Mouse (Mus musculus) hindbrain, embryonic 14.5 days (tissue): ENCODE measurements around the gene Sptan1. TPM values are rescaled to one million over a fixed set of nuclear protein-coding genes. Genes with fewer than 3 reads are reported as not detected.
A peak's percentile ranks its signal among the peaks of the same experiment; 100 is the strongest.

Experiments used
- ATAC-seq: fragments of 200-750 bp; cut with Nextera tagmentation; 2 replicates; pipeline ENCODE4 v1.8.0; 2017; ENCODE audit warnings: moderate number of reproducible peaks, mild to moderate bottlenecking, moderate TSS enrichment, moderate library complexity; ENCODE audit not compliant: low FRiP score
- DNase-seq: peaks from one replicate; pipeline ENCODE4 v3.0.0-alpha.2; 2015; ENCODE audit warnings: low spot score
- H3K27ac ChIP-seq: fragments of 300-500 bp; sonication (generic); 2 replicates; pipeline ENCODE4 v1.5.1; 2014; ENCODE audit warnings: mild to moderate bottlenecking, moderate library complexity
- H3K27me3 ChIP-seq: fragments of 300-500 bp; sonication (generic); 2 replicates; pipeline ENCODE4 v1.6.1; 2014; ENCODE audit warnings: mild to moderate bottlenecking, low read length, mixed read lengths; ENCODE audit not compliant: control insufficient read depth, insufficient read depth
- H3K36me3 ChIP-seq: fragments of 300-500 bp; sonication (generic); replicated peaks from 2 replicates; pipeline ENCODE4 v1.6.1; 2014; ENCODE audit not compliant: control insufficient read depth, insufficient read depth
- H3K4me1 ChIP-seq: fragments of 300-500 bp; sonication (generic); replicated peaks from 2 replicates; pipeline ENCODE4 v1.6.1; 2014; ENCODE audit warnings: antibody characterized with exemption, low read length, mixed read lengths; ENCODE audit not compliant: control insufficient read depth, insufficient read depth
- H3K4me2 ChIP-seq: fragments of 300-500 bp; sonication (generic); replicated peaks from 2 replicates; pipeline ENCODE4 v1.6.1; 2014; ENCODE audit warnings: mild to moderate bottlenecking, moderate library complexity
- H3K4me3 ChIP-seq: fragments of 300-500 bp; sonication (generic); replicated peaks from 2 replicates; pipeline ENCODE4 v1.5.1; 2014; ENCODE audit warnings: mild to moderate bottlenecking, low read length
- H3K9ac ChIP-seq: fragments of 300-500 bp; sonication (generic); 2 replicates; pipeline ENCODE4 v1.6.1; 2014
- H3K9me3 ChIP-seq: fragments of 300-500 bp; sonication (generic); 2 replicates; pipeline ENCODE4 v1.6.1; 2016; ENCODE audit warnings: low read length; ENCODE audit not compliant: control insufficient read depth
- WGBS: fragments of 180-500 bp; shearing (Covaris S2); extraction: QIAGEN DNeasy Blood & Tissue Kit; methylation state at CpG from one replicate; pipeline ENCODE4 v1.1.7; 2014; 5-methylcytosine and 5-hydroxymethylcytosine counted together
- polyA plus RNA-seq: library from polyadenylated mRNA; unstranded; fragments of >200 nt; fragmentation: Nextera tagmentation; extraction: Ambion mirVana; gene quantifications from 2 replicates; pipeline ENCODE4 v1.2.1, GENCODE M21; 2014

Gene Sptan1
- 344 and 368 TPM in 2 replicates for polyA plus RNA-seq

DNA sequence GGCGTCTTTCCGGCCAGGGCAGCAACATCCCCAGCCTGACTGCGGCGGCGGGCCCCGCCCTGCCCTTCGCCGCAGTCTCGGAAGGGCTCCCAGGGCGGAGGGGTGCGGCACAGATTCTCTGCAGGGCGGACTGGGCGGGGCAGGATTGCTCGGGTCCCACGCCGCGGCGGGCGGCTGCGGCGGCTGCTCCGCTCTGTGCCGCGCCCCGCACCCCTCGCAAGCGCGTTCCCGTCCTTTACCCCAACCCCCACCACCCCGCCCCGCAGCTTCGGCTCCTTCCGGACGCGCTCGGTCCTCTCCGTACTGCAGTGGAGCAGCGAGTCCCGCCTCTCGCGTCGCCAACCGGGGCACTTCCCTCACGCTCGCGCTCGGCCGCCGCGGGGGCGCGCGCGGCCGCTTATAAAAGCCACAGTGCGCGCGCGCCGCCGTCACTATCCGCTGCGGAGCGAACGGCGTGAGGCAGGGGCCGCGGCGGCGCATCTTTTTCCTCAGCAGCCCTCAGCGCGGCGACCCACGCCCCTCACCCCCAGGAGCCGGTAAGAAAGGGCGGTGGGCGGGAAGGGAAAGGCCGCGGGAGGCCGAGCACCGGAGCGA, at the start of gene Sptan1:
Gene Sptan1, plus strand, starts transcription at position 311 of the 594 bp plus-strand sequence.
- peak within 1 kb of the TSS; percentile 99 for H3K9ac ChIP-seq
- ATAC-seq (peak; percentile 99), DNase-seq (peak; percentile 97)
- no peaks in the 10 kb centered on the region for H3K27me3 ChIP-seq
- peak within 1 kb of the TSS; percentile 98 for H3K27ac ChIP-seq
- under 1% methylated on average over 74 of the region's 82 CpGs for WGBS
- peak within 1 kb of the TSS; percentile 72 for H3K4me2 ChIP-seq
- no peaks in the 10 kb centered on the region for H3K9me3 ChIP-seq
- H3K4me3 ChIP-seq: peak within 1 kb of the TSS; percentile 100
- peaks cover 26% of the 10 kb centered on the region for H3K36me3 ChIP-seq
- peaks cover 55% of the 10 kb centered on the region for H3K4me1 ChIP-seq

DNA sequence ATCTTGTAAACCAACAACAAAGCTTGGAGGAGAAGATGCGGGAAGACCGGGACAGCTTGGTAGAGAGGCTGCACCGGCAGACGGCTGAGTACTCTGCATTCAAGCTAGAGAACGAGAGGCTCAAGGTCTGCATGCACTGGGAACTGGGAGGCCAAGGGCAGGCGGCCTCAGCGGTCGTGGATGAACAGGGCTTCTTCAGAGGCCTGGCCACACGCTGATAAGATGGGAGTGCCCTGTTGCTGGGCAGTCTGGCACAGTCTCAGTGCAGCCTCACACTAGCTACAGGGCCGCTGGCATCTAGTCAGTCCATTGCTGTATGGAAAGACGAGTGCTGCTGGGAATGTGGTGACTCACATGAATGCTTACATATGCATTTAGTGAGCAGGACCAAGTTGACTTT, 47.7 kb upstream of the Sptan1 start:
- Histone ChIP-seq H3K4me1 (no peaks in the 10 kb centered on the region), H3K9me3 (no peaks in the 10 kb centered on the region), H3K9ac (no peak overlapping the region), H3K36me3 (peaks cover 94% of the 10 kb centered on the region), H3K27me3 (no peaks in the 10 kb centered on the region), H3K4me3 (no peak overlapping the region), H3K4me2 (no peak overlapping the region), H3K27ac (no peak overlapping the region)
- DNase-seq (no peak), ATAC-seq (no peak)
- 92% methylated on average over 11 of the region's 11 CpGs for WGBS

DNA sequence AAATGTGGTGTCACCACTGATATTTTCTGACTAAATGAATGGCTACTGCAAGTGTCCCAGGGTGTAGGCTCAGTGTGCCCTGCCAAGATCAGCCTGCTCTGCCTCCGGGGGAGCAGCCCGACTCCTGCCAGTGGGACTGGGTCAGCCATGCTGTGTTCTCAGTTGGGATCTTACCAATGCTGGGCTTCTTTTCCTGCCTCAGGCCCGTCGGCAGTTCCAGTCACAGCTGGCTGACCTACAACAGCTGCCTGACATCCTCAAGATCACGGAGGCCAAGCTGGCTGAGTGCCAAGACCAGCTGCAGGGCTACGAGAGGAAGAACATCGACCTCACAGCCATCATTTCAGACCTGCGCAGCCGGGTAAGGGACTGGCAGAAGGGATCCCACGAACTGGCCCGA, 43.3 kb upstream of the Sptan1 start:
- peaks cover 95% of the 10 kb centered on the region for H3K36me3 ChIP-seq
- H3K4me1 ChIP-seq: no peaks in the 10 kb centered on the region
- WGBS: 72% methylated on average over 11 of the region's 11 CpGs
- DNase-seq (no peak), ATAC-seq (no peak)
- H3K4me3 ChIP-seq: no peak overlapping the region
- no peak overlapping the region for H3K27ac ChIP-seq
- no peaks in the 10 kb centered on the region for H3K27me3 ChIP-seq
- no peaks in the 10 kb centered on the region for H3K9me3 ChIP-seq
- H3K4me2 ChIP-seq: no peak overlapping the region
- H3K9ac ChIP-seq: no peak overlapping the region

DNA sequence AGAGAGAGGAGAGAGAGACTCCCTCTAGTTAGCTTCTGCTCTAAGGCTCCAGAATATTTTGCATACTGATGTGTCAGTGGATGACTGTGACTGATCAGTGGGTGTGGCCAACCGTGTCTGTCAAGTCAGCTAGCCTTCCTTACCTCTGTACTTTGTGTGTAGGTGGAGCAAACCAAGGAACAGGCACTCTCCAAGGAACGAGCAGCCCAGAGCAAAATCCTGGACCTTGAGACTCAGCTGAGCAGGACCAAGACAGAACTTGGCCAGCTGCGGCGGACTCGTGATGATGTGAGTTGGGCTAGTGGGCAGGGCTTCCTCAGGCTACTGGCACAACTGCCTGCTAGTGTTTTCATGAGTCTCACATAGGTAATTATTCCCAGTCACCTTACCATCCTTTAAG, 38.8 kb upstream of the Sptan1 start:
- Histone ChIP-seq H3K36me3 (peaks cover 99% of the 10 kb centered on the region), H3K4me1 (no peaks in the 10 kb centered on the region), H3K9ac (no peak overlapping the region), H3K4me3 (no peak overlapping the region), H3K4me2 (no peak overlapping the region), H3K27me3 (no peaks in the 10 kb centered on the region), H3K9me3 (no peaks in the 10 kb centered on the region), H3K27ac (no peak overlapping the region)
- ATAC-seq (no peak), DNase-seq (no peak)
- 95% methylated on average over 5 of the region's 5 CpGs for WGBS

DNA sequence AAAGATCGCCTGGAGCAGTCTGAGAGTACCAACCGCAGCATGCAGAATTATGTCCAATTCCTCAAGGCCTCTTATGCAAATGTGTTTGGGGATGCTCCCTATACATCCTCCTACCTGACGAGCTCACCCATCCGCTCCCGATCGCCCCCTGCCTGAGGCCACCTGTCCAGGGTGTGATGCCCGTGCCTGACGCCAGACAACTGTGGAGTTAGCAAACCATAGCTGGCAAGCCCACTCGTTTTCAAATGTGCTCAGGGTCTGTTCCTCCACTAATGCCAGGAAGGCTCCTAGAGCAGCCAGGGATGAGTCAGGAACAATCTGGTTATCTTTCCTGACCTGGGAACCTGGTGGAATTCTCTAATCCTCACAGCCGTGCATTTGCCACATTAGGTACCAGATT, 34.9 kb upstream of the Sptan1 start:
- Histone ChIP-seq H3K36me3 (peaks cover 64% of the 10 kb centered on the region), H3K4me1 (no peaks in the 10 kb centered on the region; the same call in 1 of the 2 replicates), H3K27me3 (no peaks in the 10 kb centered on the region), H3K27ac (no peak overlapping the region), H3K9me3 (no peaks in the 10 kb centered on the region), H3K9ac (no peak overlapping the region), H3K4me3 (no peak overlapping the region), H3K4me2 (no peak overlapping the region)
- ATAC-seq (no peak), DNase-seq (no peak)
- WGBS: 92% methylated on average over 10 of the region's 10 CpGs

DNA sequence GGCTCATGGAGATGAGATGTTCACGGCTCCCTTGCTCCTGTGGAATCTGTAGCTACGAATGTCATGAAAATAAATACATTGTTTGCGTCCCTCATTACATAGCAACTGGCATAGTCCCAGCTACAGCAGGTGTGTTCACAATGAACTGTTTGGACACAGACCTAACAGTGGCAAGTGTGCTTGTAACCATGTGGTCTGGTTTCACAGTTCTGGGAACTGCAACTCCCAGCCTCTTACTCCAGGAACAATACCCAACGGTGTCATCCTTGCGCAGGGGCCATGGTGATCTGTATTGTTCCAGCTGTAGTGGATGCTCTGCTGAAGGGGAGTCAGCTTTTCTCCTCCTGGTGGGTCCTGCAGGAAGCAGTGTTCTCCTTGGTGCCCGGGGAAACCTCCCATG, 34.2 kb upstream of the Sptan1 start:
- DNase-seq (no peak), ATAC-seq (no peak)
- H3K4me3 ChIP-seq: no peak overlapping the region
- no peaks in the 10 kb centered on the region for H3K9me3 ChIP-seq
- no peak overlapping the region for H3K4me2 ChIP-seq
- no peaks in the 10 kb centered on the region for H3K27me3 ChIP-seq
- H3K36me3 ChIP-seq: peaks cover 57% of the 10 kb centered on the region
- WGBS: 89% methylated on average over 6 of the region's 6 CpGs
- peaks cover 6% of the 10 kb centered on the region for H3K4me1 ChIP-seq
- no peak overlapping the region for H3K27ac ChIP-seq
- no peak overlapping the region for H3K9ac ChIP-seq

DNA sequence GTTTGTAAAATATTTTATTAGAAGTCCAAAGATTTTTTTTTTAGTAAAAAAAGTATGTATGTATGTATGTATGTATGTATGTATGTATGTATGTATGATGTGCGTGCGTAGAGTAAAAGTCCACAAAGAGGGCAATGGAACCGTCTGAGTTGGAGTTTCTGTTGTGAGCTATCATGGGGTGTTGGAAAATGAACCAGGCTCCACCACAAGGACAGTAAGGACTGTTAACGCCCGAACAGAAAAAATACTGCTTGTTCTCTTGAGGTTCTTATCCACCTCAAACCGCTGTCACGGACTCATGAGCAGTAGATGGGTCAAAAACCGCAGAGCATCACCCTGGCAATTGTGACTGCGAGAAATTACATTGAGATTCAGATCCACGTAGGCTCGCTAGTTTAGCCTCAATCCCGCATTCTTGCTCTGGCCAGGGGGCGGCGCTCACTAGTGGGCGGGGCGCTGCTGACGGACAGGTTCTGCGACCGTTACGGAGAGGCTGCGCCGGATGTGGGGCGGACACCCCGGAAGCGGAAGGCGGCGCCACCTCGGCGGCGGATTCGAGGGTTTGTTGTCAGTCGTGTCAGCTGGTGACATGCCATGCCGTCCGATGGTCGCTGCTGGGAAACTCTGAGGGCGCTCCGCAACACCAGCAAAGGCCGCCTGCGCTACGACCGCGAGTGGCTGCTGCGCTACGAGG, 30.3 kb upstream of the Sptan1 start, which contains the start of gene Gle1:
Gene Gle1, plus strand, starts transcription at position 521 of the 694 bp plus-strand sequence.
- peaks cover 7% of the 10 kb centered on the region for H3K4me1 ChIP-seq
- H3K4me3 ChIP-seq: peak within 1 kb of the TSS; percentile 93
- peak; percentile 97 for ATAC-seq
- H3K4me2 ChIP-seq: peak within 1 kb of the TSS; percentile 80
- H3K27me3 ChIP-seq: no peaks in the 10 kb centered on the region
- peaks cover 53% of the 10 kb centered on the region for H3K36me3 ChIP-seq
- H3K27ac ChIP-seq: peak within 1 kb of the TSS; percentile 93
- H3K9me3 ChIP-seq: no peaks in the 10 kb centered on the region
- peak within 1 kb of the TSS; percentile 72 for H3K9ac ChIP-seq
- peak; percentile 98 for DNase-seq
- 3% methylated on average over 44 of the region's 44 CpGs for WGBS

DNA sequence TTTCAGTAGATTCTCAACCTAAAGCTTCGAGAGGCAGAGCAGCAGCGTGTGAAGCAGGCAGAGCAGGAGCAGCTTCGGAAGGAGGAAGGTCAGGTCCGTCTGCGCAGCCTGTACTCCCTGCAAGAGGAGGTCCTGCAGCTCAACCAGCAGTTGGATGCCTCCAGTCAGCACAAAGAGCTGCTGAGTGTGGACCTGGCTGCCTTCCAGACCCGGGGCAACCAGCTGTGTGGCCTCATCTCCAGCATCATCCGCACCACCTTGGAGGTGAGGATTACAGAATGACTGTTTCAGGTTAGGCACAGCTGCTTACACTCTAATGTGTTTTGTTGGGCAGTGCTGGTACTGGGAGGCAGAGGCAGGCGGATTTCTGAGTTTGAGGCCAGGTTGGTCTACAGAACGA, 25.3 kb upstream of the Sptan1 start:
- Histone ChIP-seq H3K4me1 (peaks cover 7% of the 10 kb centered on the region), H3K9ac (no peak overlapping the region), H3K4me3 (no peak overlapping the region), H3K4me2 (no peak overlapping the region), H3K27me3 (no peaks in the 10 kb centered on the region), H3K36me3 (peaks cover 83% of the 10 kb centered on the region), H3K9me3 (no peaks in the 10 kb centered on the region), H3K27ac (no peak overlapping the region)
- WGBS: 93% methylated on average over 9 of the region's 9 CpGs
- DNase-seq: no peak
- no peak for ATAC-seq

DNA sequence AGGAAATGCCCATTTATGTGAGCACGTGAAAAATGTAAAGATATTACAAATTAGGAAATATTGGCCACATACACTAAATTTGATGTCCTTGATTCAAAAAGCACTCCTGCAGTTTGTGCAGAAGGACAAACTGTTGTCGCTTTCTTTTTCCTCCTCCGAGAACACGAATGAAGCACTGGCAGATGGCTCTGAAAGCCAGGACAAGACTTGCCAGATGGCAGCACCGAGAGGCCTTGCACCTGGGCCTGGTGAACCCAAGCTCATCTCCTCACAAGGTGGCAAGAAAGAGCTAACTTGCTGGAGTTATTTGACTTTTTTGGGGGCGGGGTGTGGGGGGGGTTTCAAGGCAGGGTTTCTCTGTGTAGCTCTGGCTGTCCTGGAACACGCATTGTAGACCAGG, 24.5 kb upstream of the Sptan1 start:
- H3K27ac ChIP-seq: no peak overlapping the region
- no peak overlapping the region for H3K9ac ChIP-seq
- peaks cover 91% of the 10 kb centered on the region for H3K36me3 ChIP-seq
- no peak overlapping the region for H3K4me2 ChIP-seq
- WGBS: 93% methylated on average over 7 of the region's 7 CpGs
- DNase-seq (no peak), ATAC-seq (no peak)
- H3K4me3 ChIP-seq: no peak overlapping the region
- no peaks in the 10 kb centered on the region for H3K27me3 ChIP-seq
- peaks cover 4% of the 10 kb centered on the region for H3K4me1 ChIP-seq
- no peaks in the 10 kb centered on the region for H3K9me3 ChIP-seq
